Mouse (Mus musculus) bone marrow macrophage, adult 2 months (primary cell): ENCODE data around the gene Rgs7bp.

Experiments
- CTCF ChIP-seq: IDR thresholded peaks from 2 replicates; pipeline ENCODE4 v1.5.1; 2012; ENCODE audit warnings: low read depth, mild to moderate bottlenecking, low read length, moderate library complexity
- POLR2A ChIP-seq: IDR thresholded peaks from 2 replicates; pipeline ENCODE4 v1.6.1; 2012; ENCODE audit warnings: mild to moderate bottlenecking, low read depth, low read length, borderline replicate concordance

DNA sequence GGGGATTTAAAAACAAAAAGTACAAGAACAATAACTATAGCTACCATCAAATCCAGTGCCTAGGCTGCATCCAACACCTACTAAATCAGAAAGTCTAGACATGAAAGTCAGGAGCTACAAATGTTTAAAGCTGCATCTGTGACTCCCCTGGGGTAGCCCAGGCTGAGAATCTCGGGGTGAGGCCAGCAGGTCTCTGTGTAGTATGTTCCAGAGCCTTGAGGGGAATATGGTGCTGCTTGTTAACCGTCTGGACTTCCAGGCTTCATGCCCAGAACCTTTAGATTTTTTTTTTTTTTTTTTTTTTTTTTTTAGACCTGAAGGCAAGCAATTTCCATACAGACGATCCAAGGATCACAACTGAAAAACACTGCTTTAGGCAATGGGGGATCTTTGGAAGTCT, 10.8 kb downstream of the Rgs7bp start:
- no peak for TF ChIP-seq CTCF
- TF ChIP-seq POLR2A, result no peak
